Mouse (Mus musculus): ENCODE measurements around the gene Tbl2. TPM values are rescaled to one million over a fixed set of nuclear protein-coding genes. Genes with fewer than 3 reads are reported as not detected.
A peak's percentile ranks its signal among the peaks of the same experiment; 100 is the strongest.

The Tbl2 gene
- total RNA-seq, 1 experiment from 2014 or later: 23.4 TPM

- ATAC-seq (replicated peaks in 1 of 2; ENCODE audit: insufficient read depth in 1 of 2, low FRiP score in 2 of 2, low TSS enrichment in 1 of 2, low read depth in 1 of 2, poor library complexity in 2 of 2, severe bottlenecking in 2 of 2): no peak
Measured at GRCm38 (mm10) chr5:135178996-135179395, 29.5 kb downstream of the Tbl2 start.

GRCm38 (mm10) chr5:135179616-135180015 lies 30.2 kb downstream of the Tbl2 start:
- ATAC-seq (replicated peaks in 1 of 2; ENCODE audit: insufficient read depth in 1 of 2, low FRiP score in 2 of 2, low TSS enrichment in 1 of 2, low read depth in 1 of 2, poor library complexity in 2 of 2, severe bottlenecking in 2 of 2): no peak

- ATAC-seq (replicated peaks in 1 of 2; ENCODE audit: insufficient read depth in 1 of 2, low FRiP score in 2 of 2, low TSS enrichment in 1 of 2, low read depth in 1 of 2, poor library complexity in 2 of 2, severe bottlenecking in 2 of 2): no peak
Measured at GRCm38 (mm10) chr5:135180796-135181195, 31.3 kb downstream of the Tbl2 start.

GRCm38 (mm10) chr5:135181776-135182175 lies 32.3 kb downstream of the Tbl2 start:
- no peak for ATAC-seq (replicated peaks in 1 of 2; ENCODE audit: insufficient read depth in 1 of 2, low FRiP score in 2 of 2, low TSS enrichment in 1 of 2, low read depth in 1 of 2, poor library complexity in 2 of 2, severe bottlenecking in 2 of 2)

- no peak for ATAC-seq (replicated peaks in 1 of 2; ENCODE audit: insufficient read depth in 1 of 2, low FRiP score in 2 of 2, low TSS enrichment in 1 of 2, low read depth in 1 of 2, poor library complexity in 2 of 2, severe bottlenecking in 2 of 2)
Measured at GRCm38 (mm10) chr5:135183131-135183861, 33.8 kb downstream of the Tbl2 start.

- no peak for ATAC-seq (replicated peaks in 1 of 2; ENCODE audit: insufficient read depth in 1 of 2, low FRiP score in 2 of 2, low TSS enrichment in 1 of 2, low read depth in 1 of 2, poor library complexity in 2 of 2, severe bottlenecking in 2 of 2)
Measured at GRCm38 (mm10) chr5:135185016-135185415, 35.6 kb downstream of the Tbl2 start.

- ATAC-seq (replicated peaks in 1 of 2; ENCODE audit: insufficient read depth in 1 of 2, low FRiP score in 2 of 2, low TSS enrichment in 1 of 2, low read depth in 1 of 2, poor library complexity in 2 of 2, severe bottlenecking in 2 of 2): no peak
Measured at GRCm38 (mm10) chr5:135185596-135185995, 36.1 kb downstream of the Tbl2 start.

GRCm38 (mm10) chr5:135186231-135186620 lies 36.8 kb downstream of the Tbl2 start:
- ATAC-seq (replicated peaks in 1 of 2; ENCODE audit: insufficient read depth in 1 of 2, low FRiP score in 2 of 2, low TSS enrichment in 1 of 2, low read depth in 1 of 2, poor library complexity in 2 of 2, severe bottlenecking in 2 of 2): no peak

- ATAC-seq (replicated peaks in 1 of 2; ENCODE audit: insufficient read depth in 1 of 2, low FRiP score in 2 of 2, low TSS enrichment in 1 of 2, low read depth in 1 of 2, poor library complexity in 2 of 2, severe bottlenecking in 2 of 2): peak; percentile 96 to 97
Measured at GRCm38 (mm10) chr5:135186621-135187348, 37.3 kb downstream of the Tbl2 start, which contains the start of gene Baz1b. TSS of gene Baz1b (plus strand) at chr5:135187264.

- ATAC-seq (replicated peaks in 1 of 2; ENCODE audit: insufficient read depth in 1 of 2, low FRiP score in 2 of 2, low TSS enrichment in 1 of 2, low read depth in 1 of 2, poor library complexity in 2 of 2, severe bottlenecking in 2 of 2): no peak; a peak in 1 of 4 replicates
Measured at GRCm38 (mm10) chr5:135187349-135188213, 38.1 kb downstream of the Tbl2 start.

GRCm38 (mm10) chr5:135188214-135188554 lies 38.7 kb downstream of the Tbl2 start:
- no peak for ATAC-seq (replicated peaks in 1 of 2; ENCODE audit: insufficient read depth in 1 of 2, low FRiP score in 2 of 2, low TSS enrichment in 1 of 2, low read depth in 1 of 2, poor library complexity in 2 of 2, severe bottlenecking in 2 of 2)

GRCm38 (mm10) chr5:135189281-135190022 lies 40.0 kb downstream of the Tbl2 start:
- ATAC-seq (replicated peaks in 1 of 2; ENCODE audit: insufficient read depth in 1 of 2, low FRiP score in 2 of 2, low TSS enrichment in 1 of 2, low read depth in 1 of 2, poor library complexity in 2 of 2, severe bottlenecking in 2 of 2): no peak

- ATAC-seq (replicated peaks in 1 of 2; ENCODE audit: insufficient read depth in 1 of 2, low FRiP score in 2 of 2, low TSS enrichment in 1 of 2, low read depth in 1 of 2, poor library complexity in 2 of 2, severe bottlenecking in 2 of 2): no peak
Measured at GRCm38 (mm10) chr5:135191620-135192019, 42.2 kb downstream of the Tbl2 start.

GRCm38 (mm10) chr5:135192431-135192830 lies 43.0 kb downstream of the Tbl2 start:
- no peak for ATAC-seq (replicated peaks in 1 of 2; ENCODE audit: insufficient read depth in 1 of 2, low FRiP score in 2 of 2, low TSS enrichment in 1 of 2, low read depth in 1 of 2, poor library complexity in 2 of 2, severe bottlenecking in 2 of 2)

GRCm38 (mm10) chr5:135196367-135196766 lies 46.9 kb downstream of the Tbl2 start:
- peak; percentile 48 to 85 for ATAC-seq (replicated peaks in 1 of 2; ENCODE audit: insufficient read depth in 1 of 2, low FRiP score in 2 of 2, low TSS enrichment in 1 of 2, low read depth in 1 of 2, poor library complexity in 2 of 2, severe bottlenecking in 2 of 2)

GRCm38 (mm10) chr5:135202763-135203162 lies 53.3 kb downstream of the Tbl2 start:
- no peak for ATAC-seq (replicated peaks in 1 of 2; ENCODE audit: insufficient read depth in 1 of 2, low FRiP score in 2 of 2, low TSS enrichment in 1 of 2, low read depth in 1 of 2, poor library complexity in 2 of 2, severe bottlenecking in 2 of 2)

GRCm38 (mm10) chr5:135208197-135208596 lies 58.7 kb downstream of the Tbl2 start:
- no peak for ATAC-seq (replicated peaks in 1 of 2; ENCODE audit: insufficient read depth in 1 of 2, low FRiP score in 2 of 2, low TSS enrichment in 1 of 2, low read depth in 1 of 2, poor library complexity in 2 of 2, severe bottlenecking in 2 of 2)

Measured in hematopoietic stem cell, adult 5-6 weeks (primary cell).